Mouse (Mus musculus) myocyte (in vitro differentiated cells): ENCODE measurements at regions not wholly inside any gene's neighbourhood (a gene's known extent, or its start where the extent isn't known, plus 50 kb on each side); places are given as distances from the start of the nearest gene placed in this dataset.
"Not testable (repeated sequence)": the region's sequence is repeated elsewhere in the genome, so short reads cannot be mapped to it uniquely, and the experiment has no call there.

Source experiments
- H3K27me3 ChIP-seq: one replicate; pipeline ENCODE4 v1.6.1; 2011; ENCODE audit not compliant: control insufficient read depth, insufficient read depth, insufficient read length
- H3K36me3 ChIP-seq: one replicate; pipeline ENCODE4 v1.6.1; 2011; ENCODE audit not compliant: control insufficient read depth, insufficient read depth
- H3K4me2 ChIP-seq: one replicate; pipeline ENCODE4 v1.6.1; 2011; ENCODE audit warnings: low read depth, control low read depth
- H3K4me3 ChIP-seq: one replicate; pipeline ENCODE4 v1.5.1; 2011; ENCODE audit warnings: mild to moderate bottlenecking, control low read depth, moderate library complexity
- H3K79me2 ChIP-seq: one replicate; pipeline ENCODE4 v1.6.1; 2011; ENCODE audit not compliant: control insufficient read depth, insufficient read depth
- H3ac ChIP-seq: one replicate; pipeline ENCODE4 v1.6.1; 2011; ENCODE audit not compliant: control insufficient read depth, insufficient read length
- CEBPB ChIP-seq: IDR thresholded peaks from 2 replicates; pipeline ENCODE4 v1.6.1; 2011; ENCODE audit warnings: mild to moderate bottlenecking, moderate library complexity; ENCODE audit not compliant: poor library complexity, insufficient read depth, severe bottlenecking
- E2F4 ChIP-seq: IDR thresholded peaks from one replicate; pipeline ENCODE4 v1.6.1; 2011; ENCODE audit warnings: mild to moderate bottlenecking, control low read depth, moderate library complexity; ENCODE audit not compliant: insufficient read depth
- MAX ChIP-seq: IDR thresholded peaks from one replicate; pipeline ENCODE4 v1.6.1; 2011; ENCODE audit warnings: low read depth, mild to moderate bottlenecking, control low read depth
- MYOD1 ChIP-seq, 3 experiments: IDR thresholded peaks; one replicate each; pipeline ENCODE4 v1.6.1; 2011; ENCODE audit warnings: control low read depth in 2 of 3, low read depth in 2 of 3, mild to moderate bottlenecking in 2 of 3, moderate library complexity in 1 of 3; ENCODE audit not compliant: insufficient read length in 2 of 3, control insufficient read depth in 1 of 3
- MYOG ChIP-seq, 3 experiments: IDR thresholded peaks; one replicate each; pipeline ENCODE4 v1.6.1; 2011; ENCODE audit warnings: control low read depth in 2 of 3, low read depth in 2 of 3, mild to moderate bottlenecking in 2 of 3; ENCODE audit not compliant: insufficient read length in 2 of 3, control insufficient read depth in 1 of 3, insufficient read depth in 1 of 3
- POLR2A ChIP-seq: IDR thresholded peaks from one replicate; pipeline ENCODE4 v1.6.1; 2011; ENCODE audit warnings: low read depth, mild to moderate bottlenecking, control low read depth, moderate library complexity; ENCODE audit not compliant: insufficient read length
- POLR2AphosphoS2 ChIP-seq: IDR thresholded peaks from one replicate; pipeline ENCODE4 v1.6.1; 2011; ENCODE audit warnings: low read depth, control low read depth; ENCODE audit not compliant: insufficient read length
- REST ChIP-seq: IDR thresholded peaks from one replicate; pipeline ENCODE4 v1.6.1; 2011; ENCODE audit warnings: mild to moderate bottlenecking, control low read depth, moderate library complexity; ENCODE audit not compliant: insufficient read depth, insufficient read length
- SRF ChIP-seq: IDR thresholded peaks from one replicate; pipeline ENCODE4 v1.6.1; 2011; ENCODE audit warnings: low read depth; ENCODE audit not compliant: control insufficient read depth, insufficient read length
- TCF12 ChIP-seq: IDR thresholded peaks from one replicate; pipeline ENCODE4 v1.6.1; 2011; ENCODE audit warnings: mild to moderate bottlenecking, control low read depth; ENCODE audit not compliant: poor library complexity, insufficient read depth, severe bottlenecking
- TCF3 ChIP-seq: IDR thresholded peaks from one replicate; pipeline ENCODE4 v1.6.1; 2011; ENCODE audit warnings: low read depth, control low read depth; ENCODE audit not compliant: insufficient read length
- USF1 ChIP-seq: IDR thresholded peaks from one replicate; pipeline ENCODE4 v1.6.1; 2011; ENCODE audit warnings: low read depth, mild to moderate bottlenecking, control low read depth, moderate library complexity

GRCm38 (mm10) chr4:124368085-124368484 is 242.5 kb downstream of the 3100002H09Rik start:
- Histone ChIP-seq H3K27me3 (no peaks in the 10 kb centered on the region), H3K4me2 (no peak overlapping the region), H3K79me2 (no peaks in the 10 kb centered on the region), H3K4me3 (no peak overlapping the region), H3K36me3 (no peaks in the 10 kb centered on the region), H3ac (no peak overlapping the region)
- TF ChIP-seq USF1 = no peak
- no peak for TF ChIP-seq SRF
- no peak for TF ChIP-seq POLR2A
- TF ChIP-seq MYOD1 (IDR thresholded peaks at IDR 0.05; ENCODE audit: control insufficient read depth in 1 of 3, insufficient read length in 2 of 3, low read depth in 2 of 3) = no peak
- TF ChIP-seq MYOG (IDR thresholded peaks at IDR 0.05; ENCODE audit: control insufficient read depth in 1 of 3, insufficient read depth in 1 of 3, insufficient read length in 2 of 3, low read depth in 2 of 3) = no peak
- TF ChIP-seq REST = no peak
- TF ChIP-seq TCF3 = no peak
- no peak for TF ChIP-seq CEBPB
- TF ChIP-seq E2F4 = no peak
- no peak for TF ChIP-seq POLR2AphosphoS2
- no peak for TF ChIP-seq TCF12
- no peak for TF ChIP-seq MAX

- Histone ChIP-seq H3ac (no peak overlapping the region), H3K27me3 (no peaks in the 10 kb centered on the region), H3K4me3 (no peak overlapping the region), H3K36me3 (no peaks in the 10 kb centered on the region), H3K4me2 (no peak overlapping the region), H3K79me2 (no peaks in the 10 kb centered on the region)
- TF ChIP-seq MYOG (IDR thresholded peaks at IDR 0.05; ENCODE audit: control insufficient read depth in 1 of 3, insufficient read depth in 1 of 3, insufficient read length in 2 of 3, low read depth in 2 of 3) = no peak
- TF ChIP-seq MAX = no peak
- no peak for TF ChIP-seq TCF3
- no peak for TF ChIP-seq MYOD1 (IDR thresholded peaks at IDR 0.05; ENCODE audit: control insufficient read depth in 1 of 3, insufficient read length in 2 of 3, low read depth in 2 of 3)
- TF ChIP-seq REST = no peak
- no peak for TF ChIP-seq USF1
- no peak for TF ChIP-seq POLR2AphosphoS2
- TF ChIP-seq E2F4 = no peak
- no peak for TF ChIP-seq TCF12
- TF ChIP-seq POLR2A = no peak
- TF ChIP-seq SRF = no peak
- TF ChIP-seq CEBPB = no peak
Observed at GRCm38 (mm10) chr4:124360578-124360908, 250.1 kb downstream of the 3100002H09Rik start.

GRCm38 (mm10) chr4:124359707-124360577 is 250.7 kb downstream of the 3100002H09Rik start:
- H3K79me2 ChIP-seq = no peaks in the 10 kb centered on the region
- no peaks in the 10 kb centered on the region for H3K27me3 ChIP-seq
- no peak overlapping the region for H3K4me3 ChIP-seq
- no peak overlapping the region for H3ac ChIP-seq
- H3K4me2 ChIP-seq = no peak overlapping the region
- TF ChIP-seq SRF (no peak), TCF3 (no peak), E2F4 (no peak), POLR2AphosphoS2 (no peak), MAX (no peak), TCF12 (no peak), CEBPB (no peak), POLR2A (no peak), REST (no peak), MYOG (IDR thresholded peaks at IDR 0.05; ENCODE audit: control insufficient read depth in 1 of 3, insufficient read depth in 1 of 3, insufficient read length in 2 of 3, low read depth in 2 of 3) (no peak), USF1 (no peak), MYOD1 (IDR thresholded peaks at IDR 0.05; ENCODE audit: control insufficient read depth in 1 of 3, insufficient read length in 2 of 3, low read depth in 2 of 3) (no peak)
- H3K36me3 ChIP-seq = no peaks in the 10 kb centered on the region

GRCm38 (mm10) chr4:124358456-124358855 is 252.1 kb downstream of the 3100002H09Rik start:
- H3K4me2 ChIP-seq, H3K36me3 ChIP-seq, H3ac ChIP-seq, H3K4me3 ChIP-seq, H3K79me2 ChIP-seq, H3K27me3 ChIP-seq: not testable (repeated sequence)

- no peak overlapping the region for H3K4me2 ChIP-seq
- TF ChIP-seq E2F4 (no peak), MAX (no peak), POLR2A (no peak), MYOG (IDR thresholded peaks at IDR 0.05; ENCODE audit: control insufficient read depth in 1 of 3, insufficient read depth in 1 of 3, insufficient read length in 2 of 3, low read depth in 2 of 3) (no peak), REST (no peak)
- H3K27me3 ChIP-seq = no peaks in the 10 kb centered on the region
- H3K79me2 ChIP-seq = no peaks in the 10 kb centered on the region
- no peak overlapping the region for H3K4me3 ChIP-seq
- H3K36me3 ChIP-seq = no peaks in the 10 kb centered on the region
- no peak overlapping the region for H3ac ChIP-seq
Observed at GRCm38 (mm10) chr4:124350361-124350760, 260.2 kb downstream of the 3100002H09Rik start.
